Mouse (Mus musculus) adrenal gland, adult 2 months (tissue): ENCODE data around the gene Ubiad1. TPM values are rescaled to one million over a fixed set of nuclear protein-coding genes. Genes with fewer than 3 reads are reported as not detected.

ENCODE experiments used
- DNase-seq: peaks from one replicate; pipeline ENCODE4 v3.0.0; 2021
- polyA plus RNA-seq: library from polyadenylated mRNA; depleted of rRNA; stranded (reverse); fragments of >200 nt; gene quantifications from 2 replicates; pipeline ENCODE4 v1.2.3, GENCODE M21; 2012
- total RNA-seq, 2 experiments: library from RNA; stranded (reverse); gene quantifications; 2 replicates each; pipeline ENCODE4 v1.2.3; 2021

The Ubiad1 gene
- total and polyA plus RNA-seq, 3 experiments: 16.0 to 30.2 (median 22.3) TPM

- peak; percentile 55 for DNase-seq
Measured at GRCm38 (mm10) chr4:148453707-148454106, 9.1 kb upstream of the Ubiad1 start.

- no peak for DNase-seq
Measured at GRCm38 (mm10) chr4:148448853-148449245, 4.3 kb upstream of the Ubiad1 start.

GRCm38 (mm10) chr4:148448179-148448852, 3.7 kb upstream of the Ubiad1 start, which contains the start of gene Mtor:
Gene Mtor (plus strand): TSS chr4:148448611.
- DNase-seq: peak; percentile 97

GRCm38 (mm10) chr4:148442598-148442997, 2.0 kb downstream of the Ubiad1 start:
- DNase-seq: no peak

- DNase-seq: no peak
Measured at GRCm38 (mm10) chr4:148441931-148442330, 2.6 kb downstream of the Ubiad1 start.

GRCm38 (mm10) chr4:148435657-148436330, 8.8 kb downstream of the Ubiad1 start:
- no peak for DNase-seq

- peak; percentile 67 for DNase-seq
Measured at GRCm38 (mm10) chr4:148435106-148435505, 9.5 kb downstream of the Ubiad1 start.

GRCm38 (mm10) chr4:148434554-148434953, 10.0 kb downstream of the Ubiad1 start:
- DNase-seq: no peak

GRCm38 (mm10) chr4:148433813-148434212, 10.8 kb downstream of the Ubiad1 start:
- no peak for DNase-seq

GRCm38 (mm10) chr4:148433336-148433735, 11.2 kb downstream of the Ubiad1 start:
- DNase-seq: no peak

- DNase-seq: no peak
Measured at GRCm38 (mm10) chr4:148432488-148432887, 12.1 kb downstream of the Ubiad1 start.

GRCm38 (mm10) chr4:148430880-148431519, 13.6 kb downstream of the Ubiad1 start:
- DNase-seq: no peak

GRCm38 (mm10) chr4:148429686-148430085, 14.9 kb downstream of the Ubiad1 start:
- DNase-seq: peak; percentile 55

GRCm38 (mm10) chr4:148429121-148429520, 15.4 kb downstream of the Ubiad1 start:
- DNase-seq: peak; percentile 51

GRCm38 (mm10) chr4:148428544-148428943, 16.0 kb downstream of the Ubiad1 start:
- no peak for DNase-seq

- no peak for DNase-seq
Measured at GRCm38 (mm10) chr4:148426950-148427850, 17.4 kb downstream of the Ubiad1 start.

- no peak for DNase-seq
Measured at GRCm38 (mm10) chr4:148417559-148417958, 27.0 kb downstream of the Ubiad1 start.

GRCm38 (mm10) chr4:148417074-148417526, 27.5 kb downstream of the Ubiad1 start:
- DNase-seq: no peak

- no peak for DNase-seq
Measured at GRCm38 (mm10) chr4:148415575-148415974, 29.0 kb downstream of the Ubiad1 start.

GRCm38 (mm10) chr4:148408256-148408975, 36.2 kb downstream of the Ubiad1 start:
- DNase-seq: no peak

- no peak for DNase-seq
Measured at GRCm38 (mm10) chr4:148405255-148405788, 39.2 kb downstream of the Ubiad1 start.
